Mouse (Mus musculus) lung, postnatal 0 days (tissue): ENCODE measurements at regions not wholly inside any gene's neighbourhood (a gene's known extent, or its start where the extent isn't known, plus 50 kb on each side); places are given as distances from the start of the nearest gene placed in this dataset.

Experiments used
- ATAC-seq: fragments of 200-750 bp; cut with Nextera tagmentation; 2 replicates; pipeline ENCODE4 v1.8.0; 2017; ENCODE audit warnings: moderate library complexity
- DNase-seq: peaks from one replicate; pipeline ENCODE4 v3.0.0-alpha.2; 2016; ENCODE audit warnings: low spot score
- H3K27ac ChIP-seq: fragments of 300-500 bp; sonication (generic); 2 replicates; pipeline ENCODE4 v1.5.1; 2014; ENCODE audit warnings: antibody characterized with exemption, mild to moderate bottlenecking, low read length, mixed read lengths
- H3K27me3 ChIP-seq: fragments of 300-500 bp; sonication (generic); replicated peaks from 2 replicates; pipeline ENCODE4 v1.6.1; 2014; ENCODE audit warnings: low read length, mixed read lengths; ENCODE audit not compliant: insufficient read depth
- H3K36me3 ChIP-seq: fragments of 300-500 bp; sonication (generic); 2 replicates; pipeline ENCODE4 v1.6.1; 2014; ENCODE audit warnings: low read length, mixed read lengths; ENCODE audit not compliant: insufficient read depth
- H3K4me1 ChIP-seq: fragments of 300-500 bp; sonication (generic); 2 replicates; pipeline ENCODE4 v1.6.1; 2014; ENCODE audit warnings: antibody characterized with exemption, low read depth, low read length, mixed read lengths; ENCODE audit not compliant: insufficient read depth
- H3K4me2 ChIP-seq: fragments of 300-500 bp; sonication (generic); replicated peaks from 2 replicates; pipeline ENCODE4 v1.6.1; 2014; ENCODE audit warnings: low read depth, mild to moderate bottlenecking, low read length, moderate library complexity, mixed read lengths
- H3K4me3 ChIP-seq: fragments of 300-500 bp; sonication (generic); 2 replicates; pipeline ENCODE4 v1.5.1; 2014; ENCODE audit warnings: low read depth, low read length
- H3K9ac ChIP-seq: fragments of 300-500 bp; sonication (generic); replicated peaks from 2 replicates; pipeline ENCODE4 v1.6.1; 2014; ENCODE audit warnings: low read depth, mild to moderate bottlenecking
- H3K9me3 ChIP-seq: fragments of 300-500 bp; sonication (generic); 2 replicates; pipeline ENCODE4 v1.6.1; 2016; ENCODE audit warnings: low read length, mixed read lengths
- CTCF ChIP-seq: IDR thresholded peaks from 2 replicates; pipeline ENCODE4 v1.5.1; 2016; ENCODE audit warnings: antibody characterized with exemption, mild to moderate bottlenecking
- EP300 ChIP-seq: IDR thresholded peaks from 2 replicates; pipeline ENCODE4 v1.6.1; 2016; ENCODE audit warnings: antibody characterized with exemption, mild to moderate bottlenecking, control low read depth
- WGBS: fragments of 180-500 bp; shearing (Covaris S2); extraction: QIAGEN DNeasy Blood & Tissue Kit; methylation state at CpG from one replicate; pipeline ENCODE4 v1.1.7; 2014; 5-methylcytosine and 5-hydroxymethylcytosine counted together

DNA sequence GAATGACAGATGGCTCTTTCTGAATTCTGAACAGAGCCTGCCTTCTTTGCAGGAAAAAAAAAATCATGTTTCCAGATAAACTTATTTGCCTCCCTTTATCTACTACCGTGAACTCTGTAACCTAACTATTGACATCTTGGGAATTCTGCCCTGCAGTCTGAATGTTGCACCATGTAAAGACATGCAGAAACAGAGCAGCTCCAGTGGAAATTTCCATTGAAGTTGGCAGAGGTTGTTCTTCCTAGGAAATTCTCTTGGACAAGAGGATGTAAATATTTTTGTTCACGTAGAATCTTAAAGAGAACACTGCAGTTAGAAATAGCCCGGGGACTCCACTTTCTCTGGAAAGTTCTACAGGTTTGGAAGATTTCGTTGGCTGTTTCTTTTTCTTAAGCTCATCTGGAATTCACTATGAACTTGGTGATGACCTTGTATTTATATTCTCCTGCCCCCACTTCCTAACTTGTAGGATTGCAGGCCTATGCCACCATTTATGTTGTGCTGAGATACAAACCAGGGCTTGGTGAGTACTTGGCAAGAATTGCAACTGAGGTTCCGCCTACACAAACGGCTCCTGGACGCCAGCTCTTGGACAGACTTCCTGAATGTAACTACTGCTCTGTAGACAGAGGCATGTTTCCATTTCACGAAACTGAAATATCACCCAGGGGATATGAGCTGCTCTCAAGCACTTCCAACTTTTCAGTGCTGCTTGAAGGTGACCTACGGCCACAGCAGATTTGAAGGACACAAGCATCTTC, 202.7 kb upstream of the Mocs1 start:
- 49% methylated on average over 9 of the region's 9 CpGs for WGBS
- Histone ChIP-seq H3K4me2 (no peak overlapping the region), H3K27ac (no peak overlapping the region)

GRCm38 (mm10) chr17:49226016-49226400, 202.2 kb upstream of the Mocs1 start:
- no peak overlapping the region for H3K27ac ChIP-seq
- H3K36me3 ChIP-seq = no peaks in the 10 kb centered on the region
- no peaks in the 10 kb centered on the region for H3K27me3 ChIP-seq
- H3K9me3 ChIP-seq = no peaks in the 10 kb centered on the region
- 51% methylated on average over 6 of the region's 6 CpGs for WGBS
- no peak overlapping the region for H3K4me3 ChIP-seq
- no peak overlapping the region for H3K9ac ChIP-seq
- no peak; the same call in 1 of the 2 replicates for ATAC-seq
- TF ChIP-seq CTCF (no peak), EP300 (no peak)
- DNase-seq = peak; percentile 21
- no peak overlapping the region for H3K4me2 ChIP-seq
- H3K4me1 ChIP-seq = no peaks in the 10 kb centered on the region

More for the DNA sequence above, 202.7 kb upstream of the Mocs1 start:
- TF ChIP-seq CTCF (no peak), EP300 (no peak)
- H3K4me1 ChIP-seq = no peaks in the 10 kb centered on the region
- H3K9ac ChIP-seq = no peak overlapping the region
- DNase-seq = peak; percentile 12
- H3K36me3 ChIP-seq = no peaks in the 10 kb centered on the region
- no peak overlapping the region for H3K4me3 ChIP-seq
- no peak for ATAC-seq
- H3K9me3 ChIP-seq = no peaks in the 10 kb centered on the region
- H3K27me3 ChIP-seq = no peaks in the 10 kb centered on the region

DNA sequence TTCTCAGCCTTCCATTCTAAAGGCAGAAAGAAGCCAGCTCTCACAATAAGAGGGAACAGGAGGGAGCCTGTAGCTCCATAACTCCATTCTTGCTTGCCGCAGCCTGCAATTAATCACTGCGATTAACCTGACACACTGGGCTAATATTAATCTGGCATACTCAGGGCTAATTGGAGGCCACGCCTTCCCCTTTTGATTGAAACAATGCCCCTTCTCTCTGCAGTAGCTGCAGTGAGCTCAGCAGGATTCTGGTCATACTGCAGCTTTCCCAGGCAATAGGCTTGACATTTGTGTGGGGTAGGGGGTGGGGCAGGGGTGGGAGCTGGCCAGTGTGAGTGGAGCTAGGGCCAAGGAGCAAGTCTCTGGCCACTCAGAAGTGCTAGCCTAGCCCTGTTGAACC, 196.9 kb upstream of the Mocs1 start:
- no peaks in the 10 kb centered on the region for H3K9me3 ChIP-seq
- WGBS = 77% methylated on average over 3 of the region's 3 CpGs
- no peak overlapping the region for H3K27ac ChIP-seq
- no peak overlapping the region for H3K4me3 ChIP-seq
- no peaks in the 10 kb centered on the region for H3K4me1 ChIP-seq
- no peaks in the 10 kb centered on the region for H3K27me3 ChIP-seq
- DNase-seq (no peak), ATAC-seq (no peak)
- TF ChIP-seq CTCF (no peak), EP300 (no peak)
- H3K36me3 ChIP-seq = no peaks in the 10 kb centered on the region
- H3K4me2 ChIP-seq = no peak overlapping the region
- H3K9ac ChIP-seq = no peak overlapping the region

- ATAC-seq = no peak
Observed at GRCm38 (mm10) chr17:49240097-49240496, 188.1 kb upstream of the Mocs1 start.

GRCm38 (mm10) chr17:49243419-49243818, 184.7 kb upstream of the Mocs1 start:
- no peak overlapping the region for H3K4me3 ChIP-seq
- 14% methylated on average over 2 of the region's 2 CpGs for WGBS
- no peak overlapping the region for H3K4me2 ChIP-seq
- ATAC-seq = peak; percentile 52
- TF ChIP-seq CTCF (no peak), EP300 (no peak)
- H3K4me1 ChIP-seq = no peaks in the 10 kb centered on the region
- H3K27me3 ChIP-seq = no peaks in the 10 kb centered on the region
- DNase-seq = peak; percentile 54
- H3K9ac ChIP-seq = no peak overlapping the region
- H3K36me3 ChIP-seq = no peaks in the 10 kb centered on the region
- H3K27ac ChIP-seq = no peak overlapping the region
- H3K9me3 ChIP-seq = no peaks in the 10 kb centered on the region

More at GRCm38 (mm10) chr17:49240097-49240496, 188.1 kb upstream of the Mocs1 start:
- DNase-seq = no peak
- H3K27ac ChIP-seq = no peak overlapping the region
- H3K4me2 ChIP-seq = no peak overlapping the region
- TF ChIP-seq CTCF (no peak), EP300 (no peak)
- H3K4me3 ChIP-seq = no peak overlapping the region
- H3K9ac ChIP-seq = no peak overlapping the region
- no peaks in the 10 kb centered on the region for H3K9me3 ChIP-seq
- no peaks in the 10 kb centered on the region for H3K4me1 ChIP-seq
- no peaks in the 10 kb centered on the region for H3K27me3 ChIP-seq
- no peaks in the 10 kb centered on the region for H3K36me3 ChIP-seq

- ATAC-seq = no peak
- H3K9ac ChIP-seq = no peak overlapping the region
- no peak overlapping the region for H3K27ac ChIP-seq
- no peaks in the 10 kb centered on the region for H3K9me3 ChIP-seq
- H3K4me3 ChIP-seq = no peak overlapping the region
- H3K4me1 ChIP-seq = no peaks in the 10 kb centered on the region
- DNase-seq = no peak
- H3K27me3 ChIP-seq = no peaks in the 10 kb centered on the region
- TF ChIP-seq EP300 = no peak
- no peak for TF ChIP-seq CTCF
- H3K4me2 ChIP-seq = no peak overlapping the region
- no peaks in the 10 kb centered on the region for H3K36me3 ChIP-seq
- WGBS = 52% methylated on average over 2 of the region's 2 CpGs
Observed at GRCm38 (mm10) chr17:49245013-49245412, 183.1 kb upstream of the Mocs1 start.

DNA sequence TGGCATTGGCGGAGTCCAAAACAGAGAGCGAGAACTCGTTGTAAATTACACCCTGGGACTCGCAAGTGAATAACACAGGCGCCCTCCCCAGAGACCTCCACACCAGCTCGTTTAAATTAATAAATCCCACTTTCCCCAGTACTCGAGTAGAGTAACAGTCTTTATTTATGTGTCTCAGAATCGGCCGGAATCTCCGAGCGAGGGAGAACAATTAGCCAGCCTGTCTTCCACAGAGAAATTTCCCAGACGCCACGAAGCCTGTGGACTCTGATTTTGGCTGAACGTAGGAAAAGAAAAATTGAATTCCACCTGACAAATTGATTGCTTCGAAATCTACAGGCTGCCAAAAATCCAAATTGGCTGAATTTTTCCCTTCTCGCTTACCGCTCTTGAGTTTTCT, 180.9 kb upstream of the Mocs1 start:
- no peak overlapping the region for H3K4me3 ChIP-seq
- H3K9me3 ChIP-seq = no peaks in the 10 kb centered on the region
- no peaks in the 10 kb centered on the region for H3K36me3 ChIP-seq
- DNase-seq = no peak
- H3K4me1 ChIP-seq = no peaks in the 10 kb centered on the region
- no peak overlapping the region for H3K4me2 ChIP-seq
- no peaks in the 10 kb centered on the region for H3K27me3 ChIP-seq
- no peak for ATAC-seq
- no peak overlapping the region for H3K27ac ChIP-seq
- WGBS = 66% methylated on average over 17 of the region's 17 CpGs
- H3K9ac ChIP-seq = no peak overlapping the region
- TF ChIP-seq EP300 (no peak), CTCF (no peak)
